Mouse (Mus musculus) G1E (cell line): ENCODE data around the gene Bsdc1. TPM values are rescaled to one million over a fixed set of nuclear protein-coding genes. Genes with fewer than 3 reads are reported as not detected.

Experiments used
- ATAC-seq: 2 replicates; pipeline ENCODE4 v1.8.0; 2016; ENCODE audit warnings: mild to moderate bottlenecking; ENCODE audit not compliant: insufficient number of reproducible peaks, poor library complexity, low FRiP score, severe bottlenecking; ENCODE audit errors: extremely low read depth
- DNase-seq: peaks from one replicate; pipeline ENCODE4 v3.0.0; 2012; ENCODE audit warnings: low spot score
- H3K27me3 ChIP-seq: 2 replicates; pipeline ENCODE4 v1.6.1; 2012; ENCODE audit warnings: mild to moderate bottlenecking, low read length, inconsistent platforms; ENCODE audit not compliant: insufficient read depth
- H3K36me3 ChIP-seq: replicated peaks from 2 replicates; pipeline ENCODE3; 2012; ENCODE audit warnings: mild to moderate bottlenecking, inconsistent platforms
- H3K4me1 ChIP-seq: 2 replicates; pipeline ENCODE4 v1.6.1; 2012; ENCODE audit warnings: low read depth, low read length, inconsistent platforms, mixed read lengths; ENCODE audit not compliant: insufficient read depth
- H3K4me3 ChIP-seq: 2 replicates; pipeline ENCODE4 v1.5.1; 2012; ENCODE audit warnings: low read depth, mild to moderate bottlenecking, inconsistent platforms, low read length, moderate library complexity, mixed read lengths
- H3K9me3 ChIP-seq: replicated peaks from 2 replicates; pipeline ENCODE4 v1.6.1; 2012; ENCODE audit warnings: inconsistent platforms
- CTCF ChIP-seq: IDR thresholded peaks from 2 replicates; pipeline ENCODE4 v1.5.1; 2012; ENCODE audit warnings: low read depth, low read length, inconsistent platforms, mixed read lengths
- GATA1 ChIP-seq: IDR thresholded peaks from 2 replicates; pipeline ENCODE4 v1.6.1; 2012; ENCODE audit warnings: borderline replicate concordance, low read length, inconsistent platforms, mixed read lengths
- GATA2 ChIP-seq: IDR thresholded peaks from 2 replicates; pipeline ENCODE4 v1.6.1; 2012; ENCODE audit warnings: low read depth, low read length, inconsistent platforms, borderline replicate concordance
- POLR2AphosphoS5 ChIP-seq: IDR thresholded peaks from 2 replicates; pipeline ENCODE4 v1.6.1; 2012; ENCODE audit warnings: low read depth, low read length, inconsistent platforms; ENCODE audit not compliant: insufficient replicate concordance
- TAL1 ChIP-seq: conservative IDR thresholded peaks from 2 replicates; pipeline ENCODE4 v1.6.1; 2012; ENCODE audit warnings: low read depth, low read length, inconsistent platforms, mixed read lengths
- polyA plus RNA-seq: library from polyadenylated mRNA; stranded (reverse); fragments of >175 nt; gene quantifications from 2 replicates; pipeline ENCODE4 v1.2.3, GENCODE M21; 2012
- total RNA-seq, 2 experiments: library from RNA; stranded (forward) in 1 of 2; stranded (reverse) in 1 of 2; fragments of 200-1000 nt in 1 of 2; fragments of >200 nt in 1 of 2; fragmentation: Nextera tagmentation in 1 of 2; gene quantifications; 2 replicates each; pipeline ENCODE4 v1.2.3; 2014 to 2017

The Bsdc1 gene
- total and polyA plus RNA-seq, 3 experiments = 28.4 to 91.3 (median 34.8) TPM

GRCm38 (mm10) chr4:129495672-129496562 is 34.5 kb downstream of the Bsdc1 start:
- Histone ChIP-seq H3K9me3 (no peaks in the 10 kb centered on the region), H3K4me1 (peaks cover 26% of the 10 kb centered on the region), H3K27me3 (peaks cover 46% of the 10 kb centered on the region), H3K36me3 (no peaks in the 10 kb centered on the region), H3K4me3 (no peak overlapping the region)
- DNase-seq (no peak), ATAC-seq (no peak)
- TF ChIP-seq GATA2 (no peak), TAL1 (no peak), GATA1 (no peak), POLR2AphosphoS5 (no peak), CTCF (no peak)

- TF ChIP-seq GATA2 (no peak), TAL1 (no peak), CTCF (no peak), POLR2AphosphoS5 (no peak)
- Histone ChIP-seq H3K36me3 (no peaks in the 10 kb centered on the region), H3K4me3 (no peak overlapping the region), H3K27me3 (peaks cover 40% of the 10 kb centered on the region), H3K4me1 (peaks cover 32% of the 10 kb centered on the region), H3K9me3 (no peaks in the 10 kb centered on the region)
- DNase-seq (no peak), ATAC-seq (no peak)
Measured at GRCm38 (mm10) chr4:129496631-129497030, 35.2 kb downstream of the Bsdc1 start.

DNA sequence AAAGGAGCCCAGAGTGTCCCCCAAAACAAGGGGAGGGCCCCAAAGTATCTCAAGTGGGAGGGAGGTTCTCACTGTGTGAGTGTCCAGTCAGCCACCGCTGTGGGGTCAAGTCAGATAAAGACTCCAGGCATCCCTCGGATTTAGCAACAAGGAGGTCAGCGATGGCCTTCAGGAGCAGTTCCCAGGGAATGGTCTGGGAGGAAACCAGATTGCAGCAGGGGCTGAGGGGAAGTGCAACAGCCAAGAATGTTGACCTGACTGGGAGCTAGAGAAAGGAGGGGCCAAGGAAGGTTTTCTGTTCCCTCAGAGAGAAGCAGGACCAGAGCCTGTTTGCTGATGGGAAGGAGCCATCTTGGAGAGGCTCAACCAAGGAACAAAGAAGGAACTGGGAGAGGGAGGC is 37.6 kb downstream of the Bsdc1 start:
- H3K9me3 ChIP-seq = no peaks in the 10 kb centered on the region
- H3K4me1 ChIP-seq = peaks cover 42% of the 10 kb centered on the region
- no peak for TF ChIP-seq POLR2AphosphoS5
- TF ChIP-seq GATA1 = no peak
- no peak for TF ChIP-seq CTCF
- no peak for TF ChIP-seq TAL1
- no peak for TF ChIP-seq GATA2
- ATAC-seq (no peak), DNase-seq (no peak)
- H3K36me3 ChIP-seq = no peaks in the 10 kb centered on the region
- no peak overlapping the region for H3K4me3 ChIP-seq
- H3K27me3 ChIP-seq = peaks cover 59% of the 10 kb centered on the region

GRCm38 (mm10) chr4:129500017-129500416 is 38.6 kb downstream of the Bsdc1 start:
- no peak for TF ChIP-seq POLR2AphosphoS5
- TF ChIP-seq CTCF = no peak
- no peak for TF ChIP-seq GATA2
- TF ChIP-seq TAL1 = no peak
- no peak for TF ChIP-seq GATA1
- Histone ChIP-seq H3K4me1 (peaks cover 42% of the 10 kb centered on the region), H3K36me3 (no peaks in the 10 kb centered on the region), H3K4me3 (no peak overlapping the region; the same call in 1 of the 2 replicates), H3K9me3 (no peaks in the 10 kb centered on the region), H3K27me3 (peaks cover 61% of the 10 kb centered on the region)
- DNase-seq (no peak), ATAC-seq (no peak)

GRCm38 (mm10) chr4:129500607-129501566 is 39.5 kb downstream of the Bsdc1 start:
- ATAC-seq (peak; percentile 66), DNase-seq (peak; percentile 81)
- no peaks in the 10 kb centered on the region for H3K36me3 ChIP-seq
- H3K4me3 ChIP-seq = peak overlapping the region; percentile 72
- peaks cover 65% of the 10 kb centered on the region for H3K27me3 ChIP-seq
- peaks cover 40% of the 10 kb centered on the region for H3K4me1 ChIP-seq
- TF ChIP-seq CTCF = no peak
- TF ChIP-seq GATA2 = no peak
- TF ChIP-seq TAL1 = no peak
- TF ChIP-seq POLR2AphosphoS5 = no peak
- TF ChIP-seq GATA1 = no peak
- no peaks in the 10 kb centered on the region for H3K9me3 ChIP-seq
